Mouse (Mus musculus): ENCODE data around the gene Gpr19. TPM values are rescaled to one million over a fixed set of nuclear protein-coding genes. Genes with fewer than 3 reads are reported as not detected.

Gene Gpr19
- total RNA-seq, 1 experiment, result 34.7 TPM

GRCm38 (mm10) chr6:134886475-134886874 lies 11.9 kb downstream of the Gpr19 start:
- no peak for DNase-seq (ENCODE audit: low read depth, low spot score)
- H3K27ac ChIP-seq (ENCODE audit: insufficient read depth, low read depth, low read length, poor library complexity, severe bottlenecking), result no peak overlapping the region
- peak overlapping the region; percentile 61; the same call in 1 of the 2 replicates for H3K9ac ChIP-seq (ENCODE audit: insufficient read depth, low read depth, low read length, poor library complexity, severe bottlenecking)
- H3K4me3 ChIP-seq (ENCODE audit: insufficient read depth in 1 of 2, low read depth in 1 of 2, low read length in 2 of 2, poor library complexity in 1 of 2, severe bottlenecking in 1 of 2), result peak overlapping the region in 1 of 2 experiments; percentile 95; a peak in 1 of 4 replicates
- no peak for TF ChIP-seq CHD2 (IDR thresholded peaks at IDR 0.05; ENCODE audit: low read depth, low read length)
- no peak for TF ChIP-seq HCFC1 (IDR thresholded peaks at IDR 0.05; ENCODE audit: borderline replicate concordance, insufficient read depth, low read length)
- TF ChIP-seq ZNF384 (IDR thresholded peaks at IDR 0.05; ENCODE audit: low read depth, low read length), result no peak
- no peak for TF ChIP-seq ZC3H11A (IDR thresholded peaks at IDR 0.05; ENCODE audit: borderline replicate concordance, low read depth, low read length)
- H3K4me1 ChIP-seq (ENCODE audit: control insufficient read depth in 2 of 2, insufficient read depth in 2 of 2, low read length in 2 of 2, poor library complexity in 1 of 2), result peaks cover 8 to 13% of the 10 kb centered on the region in 2 experiments; a peak in 3 of 4 replicates
- in situ Hi-C loops (cut with MboI; ENCODE audit: low sequenced_read_pairs in 2 of 2, unreplicated experiment in 2 of 2), result no loop called here
- no peaks in the 10 kb centered on the region for H3K9me3 ChIP-seq (ENCODE audit: control insufficient read depth, insufficient read depth, low read depth, low read length)
- H3K36me3 ChIP-seq (ENCODE audit: control insufficient read depth, insufficient read depth, low read length, poor library complexity, severe bottlenecking), result peaks cover 3% of the 10 kb centered on the region; the same call in 1 of the 2 replicates

- in situ Hi-C loops (cut with MboI; ENCODE audit: low sequenced_read_pairs in 2 of 2, unreplicated experiment in 2 of 2), result no loop called here
- TF ChIP-seq HCFC1 (IDR thresholded peaks at IDR 0.05; ENCODE audit: borderline replicate concordance, insufficient read depth, low read length) (no peak), MAFK (IDR thresholded peaks at IDR 0.05; ENCODE audit: insufficient read depth, low read depth, low read length) (no peak), ZNF384 (IDR thresholded peaks at IDR 0.05; ENCODE audit: low read depth, low read length) (no peak), CHD2 (IDR thresholded peaks at IDR 0.05; ENCODE audit: low read depth, low read length) (no peak), ZC3H11A (IDR thresholded peaks at IDR 0.05; ENCODE audit: borderline replicate concordance, low read depth, low read length) (no peak)
- DNase-seq (ENCODE audit: low read depth, low spot score), result no peak
- H3K9ac ChIP-seq (ENCODE audit: insufficient read depth, low read depth, low read length, poor library complexity, severe bottlenecking), result no peak overlapping the region
- peaks cover 3% of the 10 kb centered on the region; the same call in 1 of the 2 replicates for H3K36me3 ChIP-seq (ENCODE audit: control insufficient read depth, insufficient read depth, low read length, poor library complexity, severe bottlenecking)
- H3K4me3 ChIP-seq (ENCODE audit: insufficient read depth in 1 of 2, low read depth in 1 of 2, low read length in 2 of 2, poor library complexity in 1 of 2, severe bottlenecking in 1 of 2), result no peak overlapping the region
- no peaks in the 10 kb centered on the region for H3K9me3 ChIP-seq (ENCODE audit: control insufficient read depth, insufficient read depth, low read depth, low read length)
- no peak overlapping the region for H3K27ac ChIP-seq (ENCODE audit: insufficient read depth, low read depth, low read length, poor library complexity, severe bottlenecking)
- H3K4me1 ChIP-seq (ENCODE audit: control insufficient read depth in 2 of 2, insufficient read depth in 2 of 2, low read length in 2 of 2, poor library complexity in 1 of 2), result peaks cover 8 to 13% of the 10 kb centered on the region in 2 experiments; a peak in 3 of 4 replicates
Measured at GRCm38 (mm10) chr6:134885515-134885914, 12.9 kb downstream of the Gpr19 start.

- Histone ChIP-seq H3K9me3 (ENCODE audit: control insufficient read depth, insufficient read depth, low read depth, low read length) (no peaks in the 10 kb centered on the region), H3K36me3 (ENCODE audit: control insufficient read depth, insufficient read depth, low read length, poor library complexity, severe bottlenecking) (peaks cover 3% of the 10 kb centered on the region; the same call in 1 of the 2 replicates), H3K4me3 (ENCODE audit: insufficient read depth in 1 of 2, low read depth in 1 of 2, low read length in 2 of 2, poor library complexity in 1 of 2, severe bottlenecking in 1 of 2) (no peak overlapping the region), H3K27ac (ENCODE audit: insufficient read depth, low read depth, low read length, poor library complexity, severe bottlenecking) (no peak overlapping the region), H3K9ac (ENCODE audit: insufficient read depth, low read depth, low read length, poor library complexity, severe bottlenecking) (no peak overlapping the region), H3K4me1 (ENCODE audit: control insufficient read depth in 2 of 2, insufficient read depth in 2 of 2, low read length in 2 of 2, poor library complexity in 1 of 2) (peaks cover 4 to 5% of the 10 kb centered on the region in 2 experiments; a peak in 2 of 4 replicates)
- DNase-seq (ENCODE audit: low read depth, low spot score), result no peak
- TF ChIP-seq MAFK (IDR thresholded peaks at IDR 0.05; ENCODE audit: insufficient read depth, low read depth, low read length) (no peak), CHD2 (IDR thresholded peaks at IDR 0.05; ENCODE audit: low read depth, low read length) (no peak), ZNF384 (IDR thresholded peaks at IDR 0.05; ENCODE audit: low read depth, low read length) (no peak), HCFC1 (IDR thresholded peaks at IDR 0.05; ENCODE audit: borderline replicate concordance, insufficient read depth, low read length) (no peak), ZC3H11A (IDR thresholded peaks at IDR 0.05; ENCODE audit: borderline replicate concordance, low read depth, low read length) (no peak)
- in situ Hi-C loops (cut with MboI; ENCODE audit: low sequenced_read_pairs in 2 of 2, unreplicated experiment in 2 of 2), result no loop called here
Measured at GRCm38 (mm10) chr6:134883661-134884060, 14.7 kb downstream of the Gpr19 start.

- no peak overlapping the region for H3K4me3 ChIP-seq (ENCODE audit: insufficient read depth in 1 of 2, low read depth in 1 of 2, low read length in 2 of 2, poor library complexity in 1 of 2, severe bottlenecking in 1 of 2)
- no peak overlapping the region for H3K27ac ChIP-seq (ENCODE audit: insufficient read depth, low read depth, low read length, poor library complexity, severe bottlenecking)
- no peaks in the 10 kb centered on the region for H3K9me3 ChIP-seq (ENCODE audit: control insufficient read depth, insufficient read depth, low read depth, low read length)
- H3K4me1 ChIP-seq (ENCODE audit: control insufficient read depth in 2 of 2, insufficient read depth in 2 of 2, low read length in 2 of 2, poor library complexity in 1 of 2), result no peaks in the 10 kb centered on the region
- TF ChIP-seq HCFC1 (IDR thresholded peaks at IDR 0.05; ENCODE audit: borderline replicate concordance, insufficient read depth, low read length) (no peak), ZC3H11A (IDR thresholded peaks at IDR 0.05; ENCODE audit: borderline replicate concordance, low read depth, low read length) (no peak), CHD2 (IDR thresholded peaks at IDR 0.05; ENCODE audit: low read depth, low read length) (no peak), MAFK (IDR thresholded peaks at IDR 0.05; ENCODE audit: insufficient read depth, low read depth, low read length) (no peak), ZNF384 (IDR thresholded peaks at IDR 0.05; ENCODE audit: low read depth, low read length) (no peak)
- no peak for DNase-seq (ENCODE audit: low read depth, low spot score)
- H3K36me3 ChIP-seq (ENCODE audit: control insufficient read depth, insufficient read depth, low read length, poor library complexity, severe bottlenecking), result peaks cover 2% of the 10 kb centered on the region; the same call in 1 of the 2 replicates
- in situ Hi-C loops (cut with MboI; ENCODE audit: low sequenced_read_pairs in 2 of 2, unreplicated experiment in 2 of 2), result no loop called here
- H3K9ac ChIP-seq (ENCODE audit: insufficient read depth, low read depth, low read length, poor library complexity, severe bottlenecking), result no peak overlapping the region
Measured at GRCm38 (mm10) chr6:134880046-134880445, 18.3 kb downstream of the Gpr19 start.
